Mouse (Mus musculus) olfactory bulb, adult 2 months (tissue): ENCODE results near the gene Efnb3.
"Not testable (repeated sequence)": the region's sequence is repeated elsewhere in the genome, so short reads cannot be mapped to it uniquely, and the experiment has no call there.

Experiments used
- CTCF ChIP-seq: fragments of 200-500 bp; IDR thresholded peaks from 2 replicates; pipeline ENCODE4 v1.5.1; 2012; ENCODE audit warnings: low read depth, mild to moderate bottlenecking, low read length, moderate library complexity; ENCODE audit not compliant: insufficient read depth
- POLR2A ChIP-seq: fragments of 200-500 bp; IDR thresholded peaks from 2 replicates; pipeline ENCODE4 v1.6.1; 2012; ENCODE audit warnings: mild to moderate bottlenecking, low read depth, low read length, moderate library complexity; ENCODE audit not compliant: insufficient read depth

DNA sequence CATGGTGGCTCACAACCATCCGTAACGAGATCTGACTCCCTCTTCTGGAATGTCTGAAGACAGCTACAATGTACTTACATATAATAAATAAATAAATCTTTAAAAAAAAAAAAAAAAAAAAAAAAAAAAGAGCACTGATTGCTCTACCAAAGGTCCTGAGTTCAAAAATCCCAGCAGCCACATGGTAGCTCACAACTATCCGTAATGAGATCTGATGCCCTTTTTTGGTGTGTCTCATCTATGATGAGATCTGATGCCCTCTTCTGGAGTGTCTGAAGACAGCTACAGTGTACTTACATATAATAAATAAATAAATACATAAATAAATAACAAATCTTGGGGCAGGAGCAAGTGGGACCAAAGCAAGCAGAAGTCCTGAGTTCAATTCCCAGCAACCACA lies 18.3 kb downstream of the Efnb3 start:
- TF ChIP-seq CTCF, POLR2A: not testable (repeated sequence)
